Mouse (Mus musculus): ENCODE results near the gene Crtc1.

Gene Crtc1

GRCm38 (mm10) chr8:70421349-70422104, 17.9 kb downstream of the Crtc1 start:
- no peak for DNase-seq (ENCODE audit: low spot score in 2 of 2)

GRCm38 (mm10) chr8:70419879-70420643, 19.3 kb downstream of the Crtc1 start:
- DNase-seq (ENCODE audit: low spot score in 2 of 2): no peak

DNA sequence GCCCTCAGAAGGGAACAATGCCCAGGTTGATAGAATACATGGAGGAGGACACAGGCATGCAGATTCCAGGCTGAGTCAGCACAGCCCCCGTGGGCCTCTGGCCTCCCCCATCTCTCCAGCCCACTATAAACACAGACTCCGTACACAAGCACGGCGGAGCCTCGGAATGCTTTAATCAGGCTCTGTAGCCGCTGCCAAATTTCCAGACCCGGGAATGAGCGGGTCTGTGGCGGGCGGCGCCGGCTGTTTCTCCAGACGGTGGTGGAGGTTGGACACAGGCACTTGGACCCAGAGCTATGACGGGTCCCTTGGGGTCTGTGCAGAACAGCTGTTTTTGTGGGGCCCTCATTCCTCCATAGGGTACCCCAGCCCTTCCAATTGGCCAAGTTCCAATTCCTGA, 20.4 kb downstream of the Crtc1 start:
- DNase-seq (ENCODE audit: low spot score in 2 of 2): peak in 1 of 2 experiments; percentile 18

- no peak for DNase-seq (ENCODE audit: low spot score in 2 of 2)
These were observed 21.5 kb downstream of the Crtc1 start for GRCm38 (mm10) chr8:70417914-70418313.

DNA sequence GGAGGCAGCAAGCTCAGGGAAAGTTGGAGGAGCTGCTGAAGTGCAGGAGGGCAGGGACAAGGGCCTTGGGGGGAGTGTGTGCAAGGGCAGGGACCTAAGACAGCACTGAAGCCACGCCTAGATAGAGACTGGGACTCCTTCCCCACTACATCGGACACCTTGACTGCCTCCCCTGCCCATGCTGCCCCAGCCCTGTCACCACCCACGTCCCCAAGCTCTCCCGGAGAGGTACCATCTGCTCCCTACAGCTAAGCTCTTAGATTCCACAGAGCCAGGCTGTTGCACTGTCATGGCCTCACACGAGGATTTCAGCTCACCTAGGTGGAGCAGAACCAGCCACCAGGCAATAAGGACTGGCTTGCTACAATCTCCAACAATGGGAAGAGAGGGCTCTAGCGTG, 22.4 kb downstream of the Crtc1 start:
- no peak for DNase-seq (ENCODE audit: low spot score in 2 of 2)

GRCm38 (mm10) chr8:70415540-70416451, 23.6 kb downstream of the Crtc1 start:
- DNase-seq (ENCODE audit: low spot score in 2 of 2): no peak

DNA sequence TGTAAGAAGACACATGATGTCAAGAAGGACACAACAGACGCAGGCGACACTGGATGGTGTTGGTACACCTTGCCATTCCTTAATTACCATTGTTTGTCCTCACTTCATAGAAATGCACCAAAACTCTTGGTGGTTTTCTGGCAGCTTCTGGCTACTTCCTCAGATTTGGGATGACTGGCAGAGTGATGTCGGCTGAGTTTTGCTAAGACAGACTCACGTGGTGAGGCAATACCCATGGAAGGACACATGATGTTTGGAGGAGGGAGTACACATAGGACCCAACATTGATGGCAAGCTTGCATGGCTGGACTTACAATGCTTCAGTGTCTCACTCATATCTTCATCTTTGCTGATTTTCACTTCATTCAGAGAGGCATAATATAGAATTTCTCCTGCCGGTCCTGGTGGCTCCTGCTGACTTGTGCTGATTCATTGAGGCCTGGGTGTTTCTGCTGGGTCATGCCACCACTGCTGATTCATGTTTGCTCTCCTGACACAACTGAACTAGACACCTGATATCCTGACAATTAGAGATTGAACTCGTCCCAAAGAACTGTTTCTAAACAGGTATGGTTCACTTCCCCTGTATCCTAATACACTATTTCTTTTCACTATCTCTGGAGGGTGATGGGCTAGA, 25.0 kb downstream of the Crtc1 start:
- DNase-seq (ENCODE audit: low spot score in 2 of 2): no peak

DNA sequence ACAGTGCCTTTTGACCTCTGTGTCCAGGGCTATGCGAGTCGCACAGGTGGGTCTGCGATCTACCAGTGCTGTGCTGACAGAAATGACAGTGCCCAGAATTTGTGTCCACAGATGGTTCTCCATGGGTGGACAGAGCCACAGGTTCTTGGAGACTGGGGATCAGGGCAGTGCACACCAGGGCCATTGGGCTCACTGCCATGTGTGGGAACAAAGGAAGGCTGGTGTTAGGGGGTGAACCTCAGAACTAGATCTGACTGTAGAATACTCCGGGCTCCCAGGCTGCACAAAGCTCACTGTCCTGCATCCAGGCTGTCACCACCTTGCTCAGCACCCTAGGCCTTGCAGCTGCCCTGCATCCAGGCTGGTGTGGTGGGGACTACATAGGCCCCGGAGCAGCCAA, 29.1 kb downstream of the Crtc1 start:
- DNase-seq (ENCODE audit: low spot score in 2 of 2): no peak

DNA sequence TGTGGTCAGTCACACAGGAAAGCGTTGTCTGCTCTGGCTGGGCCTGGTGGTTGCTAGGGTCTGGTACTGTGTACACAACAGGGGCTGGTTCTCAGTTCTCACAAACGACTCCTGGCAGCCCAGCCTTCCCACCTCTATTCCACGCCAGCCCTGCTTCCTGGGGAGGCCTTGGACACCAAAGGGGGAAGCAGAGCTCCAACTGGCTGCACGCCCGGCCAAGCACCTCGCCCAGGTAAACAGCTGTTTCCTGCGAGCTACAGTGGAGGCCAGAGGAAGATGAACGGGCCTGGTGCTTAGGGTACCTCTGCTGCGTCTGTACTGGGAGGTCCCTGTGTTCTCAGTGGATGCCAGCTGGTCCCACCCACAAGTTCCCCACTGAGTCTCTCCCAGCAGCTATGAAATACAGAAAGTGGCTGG, 29.9 kb downstream of the Crtc1 start:
- DNase-seq (ENCODE audit: low spot score in 2 of 2): peak; percentile 7 to 28

- no peak for DNase-seq (ENCODE audit: low spot score in 2 of 2)
These were observed 30.4 kb downstream of the Crtc1 start for GRCm38 (mm10) chr8:70409019-70409418.

GRCm38 (mm10) chr8:70408301-70408700, 31.1 kb downstream of the Crtc1 start:
- DNase-seq (ENCODE audit: low spot score in 2 of 2): no peak

GRCm38 (mm10) chr8:70406427-70407069, 32.8 kb downstream of the Crtc1 start:
- DNase-seq (ENCODE audit: low spot score in 2 of 2): no peak

- DNase-seq (ENCODE audit: low spot score in 2 of 2): no peak
These were observed 34.2 kb downstream of the Crtc1 start for GRCm38 (mm10) chr8:70405189-70405588.

DNA sequence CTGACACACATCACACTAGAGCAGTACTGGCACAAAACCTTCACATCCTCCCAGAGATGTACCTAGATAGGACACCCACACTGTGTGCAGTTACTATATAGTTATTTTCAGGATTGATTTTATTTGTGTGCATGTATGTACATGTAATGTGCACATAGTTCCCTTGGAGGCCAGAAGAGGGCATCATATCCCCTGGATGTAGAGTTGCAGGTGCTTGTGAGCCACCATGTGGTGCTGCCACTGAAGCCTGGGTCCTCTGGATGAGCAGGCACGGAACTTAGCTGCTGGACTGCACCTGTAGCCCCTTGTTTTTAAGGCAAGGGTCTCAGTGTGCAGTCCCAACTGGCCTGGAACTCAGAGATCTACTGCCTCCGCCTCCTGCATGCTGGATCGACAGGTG, 35.2 kb downstream of the Crtc1 start:
- no peak for DNase-seq (ENCODE audit: low spot score in 2 of 2)

- no peak for DNase-seq (ENCODE audit: low spot score in 2 of 2)
These were observed 41.5 kb downstream of the Crtc1 start for GRCm38 (mm10) chr8:70397611-70398563.

GRCm38 (mm10) chr8:70396184-70396583, 43.2 kb downstream of the Crtc1 start:
- DNase-seq (ENCODE audit: low spot score in 2 of 2): no peak

DNA sequence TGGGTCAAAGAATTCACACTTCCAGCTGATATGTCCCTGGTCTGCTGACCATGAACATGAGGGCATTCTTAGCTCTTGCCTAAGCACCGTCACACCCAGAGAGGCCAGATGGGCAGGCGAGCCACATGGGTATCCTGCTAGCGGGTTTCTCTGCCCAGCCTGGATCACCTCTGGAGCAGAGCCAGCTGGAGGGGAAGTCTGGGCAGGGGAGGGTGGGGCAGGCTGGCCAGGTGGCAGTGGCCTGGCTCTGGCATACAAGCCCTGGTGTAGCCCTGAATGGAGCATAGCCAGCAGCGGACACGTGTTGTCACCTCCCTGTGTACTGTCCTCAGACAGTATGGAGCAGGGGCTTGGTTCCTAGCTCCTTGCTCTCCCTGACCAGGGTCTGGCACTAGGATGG, 43.7 kb downstream of the Crtc1 start:
- no peak for DNase-seq (ENCODE audit: low spot score in 2 of 2)

- DNase-seq (ENCODE audit: low spot score in 2 of 2): no peak
These were observed 44.9 kb downstream of the Crtc1 start for GRCm38 (mm10) chr8:70394269-70394998.

DNA sequence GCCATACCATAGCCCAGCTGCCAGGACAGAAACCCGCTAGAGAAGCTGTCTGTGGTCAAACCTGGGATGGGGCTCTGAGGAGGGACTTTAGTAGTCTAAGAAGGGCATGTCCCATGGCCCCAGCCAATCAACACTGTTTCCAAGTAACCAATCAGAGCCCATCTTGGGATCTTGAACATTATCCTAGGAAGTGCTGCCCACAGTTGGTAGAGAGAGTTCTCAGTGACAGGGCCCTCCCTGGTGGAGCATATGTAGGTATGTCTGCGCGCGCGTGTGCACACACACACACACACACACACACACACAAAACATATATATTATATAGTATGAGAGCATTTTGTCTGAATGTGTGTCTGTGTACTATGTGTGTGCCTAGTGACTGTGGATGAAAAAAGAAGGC, 46.3 kb downstream of the Crtc1 start:
- no peak for DNase-seq (ENCODE audit: low spot score in 2 of 2)

All from urinary bladder, postnatal 36 days (tissue).